Mouse (Mus musculus) lung, adult 2 months (tissue): ENCODE data around the gene Adamtsl2.

ENCODE experiments used
- CTCF ChIP-seq: fragments of 200-500 bp; IDR thresholded peaks from 2 replicates; pipeline ENCODE4 v1.5.1; 2011; ENCODE audit warnings: mild to moderate bottlenecking, low read length, control low read depth; ENCODE audit not compliant: insufficient read depth
- POLR2A ChIP-seq: fragments of 200-500 bp; IDR thresholded peaks from 2 replicates; pipeline ENCODE4 v1.6.1; 2011; ENCODE audit warnings: low read depth, mild to moderate bottlenecking, control low read depth, low read length, borderline replicate concordance; ENCODE audit errors: extremely low read depth

DNA sequence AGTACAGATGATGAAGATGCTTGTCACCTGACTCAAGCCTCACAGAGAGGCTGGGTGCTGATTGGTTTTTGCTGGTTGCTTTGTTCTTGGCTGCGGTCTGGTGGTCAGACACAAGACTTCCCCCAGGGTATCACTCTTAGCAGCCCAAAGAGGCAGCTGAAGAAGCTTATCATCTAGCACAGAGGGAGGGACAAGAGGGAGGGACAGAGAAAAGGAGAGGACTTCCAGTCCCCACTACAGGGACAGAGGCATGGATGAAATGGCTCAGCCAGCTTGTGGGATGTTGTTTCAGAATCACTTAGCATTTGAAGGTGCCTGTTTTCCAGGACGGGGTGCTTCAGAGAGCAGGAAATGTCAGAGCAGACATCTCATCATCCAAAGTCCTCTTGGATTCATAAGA lies 867 bp upstream of the Adamtsl2 start:
- TF ChIP-seq CTCF (no peak), POLR2A (no peak)
